Mouse (Mus musculus) cerebellum, adult 9-11 months (tissue): ENCODE data around the gene Vmn2r78.
"Not testable (repeated sequence)": the region's sequence is repeated elsewhere in the genome, so short reads cannot be mapped to it uniquely, and the experiment has no call there.

Source experiments
- DNase-seq: peaks from one replicate; pipeline ENCODE4 v3.0.0; 2022

Gene Vmn2r78

DNA sequence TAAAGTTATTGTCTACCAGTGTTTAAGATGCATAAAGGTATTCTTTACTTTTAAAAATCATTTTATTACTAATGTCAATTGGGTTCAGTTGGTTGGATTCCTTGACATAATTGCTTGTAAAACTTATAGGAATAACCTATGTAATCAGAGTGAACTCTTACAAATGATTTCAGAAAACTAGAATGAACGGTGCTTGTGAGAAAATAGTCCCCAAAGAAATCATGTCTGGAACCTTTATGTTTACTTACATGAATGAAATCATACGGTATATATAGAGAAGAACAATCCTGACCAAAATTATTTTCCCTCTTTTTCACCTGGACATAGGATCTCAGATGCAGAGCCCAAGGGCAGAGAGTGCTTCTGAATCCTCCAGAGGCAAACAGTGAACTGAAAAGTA is at the start of gene Vmn2r78:
TSS of gene Vmn2r78 (plus strand) at position 301 of the 400 bp plus-strand sequence.
- not testable (repeated sequence) for DNase-seq

- no peak for DNase-seq
Measured at GRCm38 (mm10) chr7:86889470-86890469, 25.1 kb upstream of the Vmn2r78 start.

DNA sequence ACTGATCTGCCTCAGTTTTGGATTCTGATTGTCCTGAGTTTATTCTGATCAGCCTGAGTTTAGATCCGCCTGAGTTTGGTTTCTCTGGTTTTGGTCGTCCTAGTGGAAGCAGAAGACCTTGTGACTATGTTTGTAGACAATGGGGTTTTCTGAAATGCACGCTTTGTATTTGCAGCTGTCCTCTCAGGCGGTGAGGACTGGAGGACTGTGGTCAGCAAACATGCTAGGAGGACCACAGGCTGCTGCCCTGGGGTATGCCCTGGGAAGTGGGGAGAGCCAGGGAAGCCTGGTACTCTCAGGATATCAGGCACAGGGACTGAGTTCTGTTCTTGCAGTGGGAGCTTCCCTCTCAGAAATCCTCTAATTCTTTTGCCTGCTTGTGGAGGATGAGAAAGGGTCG is 22.4 kb downstream of the Vmn2r78 start:
- no peak for DNase-seq

- no peak for DNase-seq
Measured at GRCm38 (mm10) chr7:86994700-86995099, 79.8 kb downstream of the Vmn2r78 start.

- not testable (repeated sequence) for DNase-seq
Measured at GRCm38 (mm10) chr7:86995815-86996214, 80.9 kb downstream of the Vmn2r78 start, which contains the start of gene Vmn2r79. TSS of gene Vmn2r79 (plus strand) at chr7:86996115.
